Mouse (Mus musculus) liver, embryonic 14.5 days (tissue): Measurements from ENCODE around the gene Gpam. TPM values are rescaled to one million over a fixed set of nuclear protein-coding genes. Genes with fewer than 3 reads are reported as not detected.

Experiments used
- ATAC-seq: fragments of 200-750 bp; cut with Nextera tagmentation; 2 replicates; pipeline ENCODE4 v1.8.0; 2017; ENCODE audit warnings: moderate number of reproducible peaks, mild to moderate bottlenecking, moderate library complexity; ENCODE audit not compliant: insufficient read depth
- DNase-seq, 3 experiments: peaks; one replicate each; pipeline ENCODE4 v3.0.0-alpha.2; 2012 to 2013; ENCODE audit warnings: low read depth in 3 of 3, low spot score in 3 of 3
- H3K27ac ChIP-seq: fragments of 300-500 bp; sonication (generic); 2 replicates; pipeline ENCODE4 v1.5.1; 2014; ENCODE audit warnings: moderate library complexity, mild to moderate bottlenecking, control low read depth, inconsistent platforms
- H3K27me3 ChIP-seq: fragments of 300-500 bp; sonication (generic); 2 replicates; pipeline ENCODE4 v1.6.1; 2014; ENCODE audit warnings: mild to moderate bottlenecking, low read length, moderate library complexity; ENCODE audit not compliant: control insufficient read depth, insufficient read depth
- H3K36me3 ChIP-seq: fragments of 300-500 bp; sonication (generic); replicated peaks from 2 replicates; pipeline ENCODE4 v1.6.1; 2014; ENCODE audit warnings: low read depth; ENCODE audit not compliant: control insufficient read depth, insufficient read depth
- H3K4me1 ChIP-seq, 2 experiments: fragments of 200-500 bp in 1 of 2; fragments of 300-500 bp in 1 of 2; sonication (generic) in 1 of 2; replicated peaks; 2 replicates each; pipeline ENCODE4 v1.6.1; 2012 to 2014; ENCODE audit warnings: antibody characterized with exemption in 1 of 2, inconsistent platforms in 1 of 2, low read length in 1 of 2; ENCODE audit not compliant: control insufficient read depth in 2 of 2, insufficient read depth in 2 of 2
- H3K4me2 ChIP-seq: fragments of 300-500 bp; sonication (generic); 2 replicates; pipeline ENCODE4 v1.6.1; 2014; ENCODE audit warnings: low read depth, mild to moderate bottlenecking, control low read depth, moderate library complexity
- H3K4me3 ChIP-seq, 2 experiments: fragments of 200-500 bp in 1 of 2; fragments of 300-500 bp in 1 of 2; sonication (generic) in 1 of 2; 2 replicates each; pipeline ENCODE4 v1.5.1; 2012 to 2014; ENCODE audit warnings: low read depth in 2 of 2, low read length in 2 of 2, mild to moderate bottlenecking in 2 of 2, control low read depth in 1 of 2, inconsistent platforms in 1 of 2, moderate library complexity in 1 of 2; ENCODE audit not compliant: insufficient read depth in 1 of 2
- H3K9ac ChIP-seq: fragments of 300-500 bp; sonication (generic); replicated peaks from 2 replicates; pipeline ENCODE4 v1.6.1; 2014; ENCODE audit warnings: mild to moderate bottlenecking, control low read depth, moderate library complexity
- H3K9me3 ChIP-seq: fragments of 300-500 bp; sonication (generic); 2 replicates; pipeline ENCODE4 v1.6.1; 2016; ENCODE audit warnings: low read length, mixed read lengths; ENCODE audit not compliant: control insufficient read depth
- CTCF ChIP-seq: IDR thresholded peaks from 2 replicates; pipeline ENCODE4 v1.5.1; 2016; ENCODE audit warnings: antibody characterized with exemption, low read depth, control low read depth
- EP300 ChIP-seq: IDR thresholded peaks from 2 replicates; pipeline ENCODE4 v1.6.1; 2016; ENCODE audit warnings: antibody characterized with exemption, low read depth
- WGBS: fragments of 180-500 bp; shearing (Covaris S2); extraction: QIAGEN DNeasy Blood & Tissue Kit; methylation state at CpG from one replicate; pipeline ENCODE4 v1.1.7; 2014; ENCODE audit not compliant: insufficient replicate concordance; 5-methylcytosine and 5-hydroxymethylcytosine counted together
- polyA plus RNA-seq, 2 experiments: library from polyadenylated mRNA; depleted of rRNA in 1 of 2; stranded (reverse) in 1 of 2; unstranded in 1 of 2; fragments of >200 nt; fragmentation: Nextera tagmentation in 1 of 2; extraction: Ambion mirVana in 1 of 2; gene quantifications; 2 replicates each; pipeline versions ENCODE4 v1.2.1 to v1.2.3; 2012 to 2014

Gene Gpam
- polyA plus RNA-seq, 2 experiments = 15.0 to 21.6 TPM

GRCm38 (mm10) chr19:55135918-55136317, 8.9 kb upstream of the Gpam start:
- Histone ChIP-seq H3K4me1 (peaks cover 0 to 19% of the 10 kb centered on the region in 2 experiments; a peak in 2 of 4 replicates), H3K27me3 (no peaks in the 10 kb centered on the region), H3K4me3 (no peak overlapping the region), H3K4me2 (no peak overlapping the region), H3K36me3 (no peaks in the 10 kb centered on the region), H3K27ac (no peak overlapping the region), H3K9me3 (no peaks in the 10 kb centered on the region), H3K9ac (no peak overlapping the region)
- TF ChIP-seq EP300 (no peak), CTCF (no peak)
- 50% methylated on average over 3 of the region's 3 CpGs for WGBS
- no peak for DNase-seq
- no peak for ATAC-seq

GRCm38 (mm10) chr19:55134521-55134920, 7.5 kb upstream of the Gpam start:
- WGBS = 63% methylated on average over 9 of the region's 9 CpGs

GRCm38 (mm10) chr19:55132476-55132875, 5.4 kb upstream of the Gpam start:
- Histone ChIP-seq H3K9me3 (no peaks in the 10 kb centered on the region), H3K4me2 (no peak overlapping the region), H3K27me3 (no peaks in the 10 kb centered on the region), H3K9ac (no peak overlapping the region), H3K36me3 (no peaks in the 10 kb centered on the region), H3K27ac (no peak overlapping the region), H3K4me1 (peaks cover 0 to 14% of the 10 kb centered on the region in 2 experiments; a peak in 2 of 4 replicates), H3K4me3 (no peak overlapping the region)
- WGBS = 57% methylated on average over 3 of the region's 3 CpGs
- DNase-seq = no peak
- no peak for TF ChIP-seq CTCF
- TF ChIP-seq EP300 = no peak
- ATAC-seq = no peak

More at GRCm38 (mm10) chr19:55134521-55134920, 7.5 kb upstream of the Gpam start:
- Histone ChIP-seq H3K4me2 (no peak overlapping the region), H3K9me3 (no peaks in the 10 kb centered on the region), H3K9ac (no peak overlapping the region), H3K4me1 (peaks cover 0 to 17% of the 10 kb centered on the region in 2 experiments; a peak in 2 of 4 replicates), H3K27me3 (no peaks in the 10 kb centered on the region), H3K36me3 (no peaks in the 10 kb centered on the region), H3K27ac (no peak overlapping the region), H3K4me3 (no peak overlapping the region)
- TF ChIP-seq EP300 = no peak
- TF ChIP-seq CTCF = no peak
- no peak for DNase-seq
- ATAC-seq = no peak

GRCm38 (mm10) chr19:55131747-55132146, 4.7 kb upstream of the Gpam start:
- no peaks in the 10 kb centered on the region for H3K27me3 ChIP-seq
- peaks cover 0 to 11% of the 10 kb centered on the region in 2 experiments; a peak in 2 of 4 replicates for H3K4me1 ChIP-seq
- no peak overlapping the region for H3K9ac ChIP-seq
- no peak overlapping the region for H3K27ac ChIP-seq
- no peaks in the 10 kb centered on the region for H3K9me3 ChIP-seq
- no peaks in the 10 kb centered on the region for H3K36me3 ChIP-seq
- no peak overlapping the region for H3K4me2 ChIP-seq
- 14% methylated on average over 1 of the region's 1 CpGs for WGBS
- no peak overlapping the region for H3K4me3 ChIP-seq
- DNase-seq = no peak
- no peak for ATAC-seq
- no peak for TF ChIP-seq CTCF
- TF ChIP-seq EP300 = no peak

GRCm38 (mm10) chr19:55128469-55128868, 1.4 kb upstream of the Gpam start:
- DNase-seq (no peak), ATAC-seq (no peak)
- Histone ChIP-seq H3K9me3 (no peaks in the 10 kb centered on the region), H3K4me1 (peaks cover 0 to 8% of the 10 kb centered on the region in 2 experiments; a peak in 2 of 4 replicates), H3K27me3 (no peaks in the 10 kb centered on the region), H3K36me3 (no peaks in the 10 kb centered on the region), H3K27ac (no peak overlapping the region), H3K4me3 (no peak overlapping the region), H3K4me2 (no peak overlapping the region), H3K9ac (no peak overlapping the region)
- 71% methylated on average over 1 of the region's 1 CpGs for WGBS
- TF ChIP-seq CTCF (no peak), EP300 (no peak)
